Mouse (Mus musculus) stomach, embryonic 15.5 days (tissue): ENCODE results near the gene Aox2. TPM values are rescaled to one million over a fixed set of nuclear protein-coding genes. Genes with fewer than 3 reads are reported as not detected.

Experiments
- ATAC-seq: fragments of 200-750 bp; cut with Nextera tagmentation; 2 replicates; pipeline ENCODE4 v1.8.0; 2017; ENCODE audit warnings: low read depth, moderate number of reproducible peaks, moderate TSS enrichment; ENCODE audit not compliant: insufficient read depth, low FRiP score
- H3K27ac ChIP-seq: fragments of 300-500 bp; sonication (generic); 2 replicates; pipeline ENCODE4 v1.5.1; 2015; ENCODE audit warnings: mild to moderate bottlenecking, inconsistent platforms
- H3K27me3 ChIP-seq: fragments of 300-500 bp; sonication (generic); replicated peaks from 2 replicates; pipeline ENCODE4 v1.6.1; 2015; ENCODE audit warnings: inconsistent platforms
- H3K36me3 ChIP-seq: fragments of 300-500 bp; sonication (generic); 2 replicates; pipeline ENCODE4 v1.6.1; 2015; ENCODE audit warnings: inconsistent platforms
- H3K4me1 ChIP-seq: fragments of 300-500 bp; sonication (generic); 2 replicates; pipeline ENCODE4 v1.6.1; 2015; ENCODE audit warnings: inconsistent platforms
- H3K4me2 ChIP-seq: fragments of 300-500 bp; sonication (generic); 2 replicates; pipeline ENCODE4 v1.6.1; 2015; ENCODE audit warnings: mild to moderate bottlenecking, inconsistent platforms
- H3K4me3 ChIP-seq: fragments of 300-500 bp; sonication (generic); replicated peaks from 2 replicates; pipeline ENCODE4 v1.5.1; 2015; ENCODE audit warnings: inconsistent platforms
- H3K9ac ChIP-seq: fragments of 300-500 bp; sonication (generic); 2 replicates; pipeline ENCODE4 v1.6.1; 2015; ENCODE audit warnings: inconsistent platforms
- H3K9me3 ChIP-seq: fragments of 300-500 bp; sonication (generic); 2 replicates; pipeline ENCODE4 v1.6.1; 2016; ENCODE audit warnings: inconsistent platforms
- WGBS: fragments of 180-500 bp; shearing (Covaris S2); methylation state at CpG from one replicate; pipeline ENCODE4 v1.1.7; 2015; 5-methylcytosine and 5-hydroxymethylcytosine counted together
- polyA plus RNA-seq: library from polyadenylated mRNA; unstranded; fragments of >200 nt; fragmentation: Nextera tagmentation; extraction: Ambion mirVana; gene quantifications from 2 replicates; pipeline ENCODE4 v1.2.1, GENCODE M21; 2015

Aox2 gene
- 0.05 and 0.06 TPM in 2 replicates for polyA plus RNA-seq

DNA sequence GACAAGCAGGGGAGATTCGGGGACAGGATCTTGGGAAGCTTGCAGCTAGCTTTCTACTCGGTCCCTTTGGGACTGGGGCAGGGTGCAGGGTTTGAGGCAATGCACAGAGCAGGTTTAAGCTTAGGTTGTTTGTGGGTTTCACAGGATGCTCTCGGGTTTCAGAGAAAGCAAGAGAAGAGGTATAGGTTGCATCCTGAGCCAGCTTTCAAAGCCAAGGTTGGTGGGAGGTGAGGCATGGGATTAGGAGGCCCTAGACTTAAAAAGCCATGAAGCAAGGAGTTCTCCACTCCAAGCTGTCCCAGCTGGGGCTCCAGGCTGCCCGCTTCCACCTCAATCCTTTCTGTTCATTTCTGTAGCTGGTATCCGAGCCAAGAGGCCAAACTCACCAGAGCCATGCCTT, at the start of gene Aox2:
Gene Aox2 (plus strand): TSS at position 301 of the 400 bp plus-strand sequence.
- 82% methylated on average over 5 of the region's 5 CpGs for WGBS
- no peak within 1 kb of the TSS for H3K4me2 ChIP-seq
- H3K9ac ChIP-seq, result no peak within 1 kb of the TSS
- no peaks in the 10 kb centered on the region for H3K27me3 ChIP-seq
- H3K27ac ChIP-seq, result no peak within 1 kb of the TSS
- no peak for ATAC-seq
- no peaks in the 10 kb centered on the region for H3K9me3 ChIP-seq
- H3K4me1 ChIP-seq, result 0 out of 2 replicates have a peak, but pooled peaks cover 3% of the 10 kb centered on the region
- H3K4me3 ChIP-seq, result no peak within 1 kb of the TSS
- no peaks in the 10 kb centered on the region for H3K36me3 ChIP-seq

DNA sequence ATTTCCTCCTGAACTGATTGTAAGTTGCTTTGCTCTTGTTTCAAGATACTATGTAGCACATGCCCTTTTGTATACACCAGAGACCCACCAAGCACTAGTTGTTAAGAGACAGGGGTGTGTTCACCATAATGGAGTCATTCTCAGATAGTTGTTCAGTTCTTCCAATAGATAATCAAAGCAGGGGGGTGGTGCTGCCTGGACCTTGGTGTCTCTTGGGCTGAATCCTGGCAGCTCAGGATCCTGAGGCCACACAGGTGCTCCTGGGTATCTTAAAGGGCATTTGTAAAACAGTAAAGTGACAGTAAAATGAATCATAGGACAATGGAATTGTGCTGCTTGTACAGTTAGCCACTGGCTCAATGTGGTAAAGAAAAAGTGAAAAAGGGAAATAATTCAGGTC, 49.2 kb upstream of the Aox2 start:
- Histone ChIP-seq H3K4me3 (no peak overlapping the region), H3K9ac (no peak overlapping the region), H3K36me3 (no peaks in the 10 kb centered on the region), H3K27ac (no peak overlapping the region), H3K9me3 (no peaks in the 10 kb centered on the region), H3K4me1 (no peaks in the 10 kb centered on the region), H3K27me3 (no peaks in the 10 kb centered on the region), H3K4me2 (no peak overlapping the region)
- no peak for ATAC-seq

DNA sequence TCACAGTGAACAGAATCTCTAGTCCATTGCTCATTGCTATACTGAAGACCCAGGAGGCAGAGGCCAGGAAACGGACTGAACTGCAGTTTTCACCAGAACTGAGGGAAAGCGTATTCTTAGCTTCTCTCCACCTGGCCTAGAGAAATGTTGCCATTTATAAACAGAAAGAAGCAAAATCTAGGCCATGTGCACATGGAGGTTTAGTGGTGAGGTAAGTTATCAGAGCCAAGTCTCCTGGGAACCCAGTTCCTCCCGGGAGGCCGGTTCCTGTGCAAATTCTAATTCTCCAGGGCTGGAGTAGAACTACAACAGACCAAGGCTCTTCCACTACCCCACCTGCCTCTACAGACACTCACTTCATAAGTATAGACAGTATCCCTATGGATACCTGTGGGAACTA, 48.4 kb upstream of the Aox2 start:
- no peak overlapping the region for H3K4me2 ChIP-seq
- no peak for ATAC-seq
- no peak overlapping the region for H3K4me3 ChIP-seq
- no peak overlapping the region for H3K27ac ChIP-seq
- H3K36me3 ChIP-seq, result no peaks in the 10 kb centered on the region
- no peak overlapping the region for H3K9ac ChIP-seq
- no peaks in the 10 kb centered on the region for H3K27me3 ChIP-seq
- H3K9me3 ChIP-seq, result no peaks in the 10 kb centered on the region
- no peaks in the 10 kb centered on the region for H3K4me1 ChIP-seq
- WGBS, result 80% methylated on average over 4 of the region's 4 CpGs

DNA sequence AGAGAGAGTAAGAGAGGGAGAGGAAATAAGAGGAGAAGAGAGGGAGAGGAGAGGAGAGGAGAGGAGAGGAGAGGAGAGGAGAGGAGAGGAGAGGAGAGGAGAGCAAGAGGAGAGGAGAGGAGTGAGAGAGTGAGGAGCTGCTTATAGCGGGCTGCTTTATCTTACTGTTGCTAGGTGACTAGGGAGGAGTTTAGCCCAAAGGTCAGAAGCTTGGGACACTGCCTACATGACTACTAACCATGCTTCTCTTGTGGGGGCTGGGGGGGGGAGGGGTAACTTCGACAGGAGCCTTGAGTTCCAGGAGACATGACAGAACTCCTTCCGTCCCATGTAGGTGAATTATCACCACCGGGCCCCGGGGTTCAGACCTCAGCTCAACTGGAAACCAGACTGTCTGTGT, 47.6 kb upstream of the Aox2 start:
- no peak overlapping the region for H3K27ac ChIP-seq
- no peak overlapping the region for H3K9ac ChIP-seq
- no peaks in the 10 kb centered on the region for H3K27me3 ChIP-seq
- no peaks in the 10 kb centered on the region for H3K4me1 ChIP-seq
- H3K36me3 ChIP-seq, result no peaks in the 10 kb centered on the region
- no peak for ATAC-seq
- H3K9me3 ChIP-seq, result no peaks in the 10 kb centered on the region
- no peak overlapping the region for H3K4me2 ChIP-seq
- 50% methylated on average over 5 of the region's 5 CpGs for WGBS
- no peak overlapping the region for H3K4me3 ChIP-seq

DNA sequence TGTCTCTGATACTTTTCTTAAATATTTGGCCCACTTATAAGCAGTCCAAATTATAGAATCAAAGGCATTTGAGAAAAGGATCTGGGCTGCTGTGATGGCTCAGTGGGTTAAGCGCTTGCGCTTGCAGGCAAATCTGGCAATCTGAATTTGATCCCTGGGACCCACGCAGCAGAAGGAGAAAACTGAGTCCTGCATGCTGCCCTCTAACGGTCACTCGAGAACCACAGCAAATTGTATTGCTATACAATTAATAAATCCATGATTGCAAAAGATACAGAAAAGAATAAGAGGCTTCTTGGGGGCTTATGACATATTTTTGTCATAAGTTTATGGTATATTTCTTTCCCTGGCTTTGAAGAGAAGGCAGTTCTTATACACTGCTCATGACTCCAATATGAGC, 42.7 kb upstream of the Aox2 start:
- H3K4me3 ChIP-seq, result no peak overlapping the region
- H3K4me1 ChIP-seq, result no peaks in the 10 kb centered on the region
- H3K9me3 ChIP-seq, result no peaks in the 10 kb centered on the region
- no peak overlapping the region for H3K9ac ChIP-seq
- no peaks in the 10 kb centered on the region for H3K36me3 ChIP-seq
- no peak overlapping the region for H3K27ac ChIP-seq
- no peak for ATAC-seq
- H3K4me2 ChIP-seq, result no peak overlapping the region
- no peaks in the 10 kb centered on the region for H3K27me3 ChIP-seq
- 52% methylated on average over 5 of the region's 5 CpGs for WGBS

DNA sequence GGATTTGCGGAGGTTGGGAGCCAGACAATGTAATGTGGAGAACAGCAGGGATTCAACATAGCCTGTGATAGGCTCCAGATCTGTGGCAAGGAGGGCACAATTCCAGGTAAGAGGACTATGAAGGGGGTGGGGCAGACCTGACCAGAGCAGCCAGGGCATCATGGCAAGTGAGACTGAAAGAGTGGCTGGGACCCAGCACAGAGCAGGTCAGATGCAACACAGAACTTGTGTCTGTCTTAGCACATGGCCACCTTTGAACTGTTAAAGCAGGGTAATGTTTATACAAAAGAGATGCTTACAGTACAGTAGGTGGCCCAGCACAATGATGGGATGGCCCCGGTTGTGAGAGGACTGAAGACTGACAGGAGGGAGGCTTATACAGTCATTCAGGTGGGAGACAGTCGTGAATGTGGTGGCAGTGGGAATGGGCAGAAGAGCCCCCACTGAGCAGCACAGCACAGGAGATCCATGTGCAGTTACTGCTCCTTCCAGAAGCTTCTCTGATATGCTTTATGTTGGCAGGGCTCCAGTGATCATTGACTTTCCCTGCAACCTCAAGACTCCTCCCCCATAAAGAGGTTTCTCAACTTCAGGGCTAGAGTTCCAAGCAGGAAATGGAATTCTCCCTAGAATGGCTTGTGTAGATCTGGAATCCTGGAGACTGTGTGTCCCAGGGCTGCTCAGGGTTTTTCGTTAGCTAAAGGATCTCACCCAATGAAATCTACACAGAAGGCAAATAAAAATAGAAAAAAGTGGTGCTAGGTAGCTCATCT, 40.4 kb upstream of the Aox2 start:
- Histone ChIP-seq H3K9ac (no peak overlapping the region), H3K9me3 (no peaks in the 10 kb centered on the region), H3K27me3 (no peaks in the 10 kb centered on the region), H3K4me2 (no peak overlapping the region), H3K36me3 (no peaks in the 10 kb centered on the region), H3K4me3 (no peak overlapping the region), H3K4me1 (no peaks in the 10 kb centered on the region), H3K27ac (no peak overlapping the region)
- ATAC-seq, result no peak
- WGBS, result 69% methylated on average over 4 of the region's 4 CpGs

DNA sequence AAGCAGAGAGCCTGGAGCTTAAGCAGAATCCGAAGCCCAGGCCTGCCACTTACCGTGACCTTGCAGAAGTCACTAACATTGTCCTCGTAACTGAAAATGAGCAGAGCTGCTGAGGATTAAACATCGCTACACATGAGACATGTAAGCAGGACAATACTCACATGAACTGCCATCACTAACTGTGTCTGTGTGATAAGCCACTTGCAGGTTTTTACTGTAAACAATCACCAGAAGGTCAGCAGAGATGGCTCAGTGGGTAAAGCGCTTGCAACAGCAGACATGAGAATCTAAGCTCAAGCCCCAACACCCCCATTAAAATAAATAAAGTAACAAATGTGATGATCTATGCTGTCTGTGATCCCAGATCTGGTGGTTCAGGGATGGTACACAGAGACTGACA, 39.7 kb upstream of the Aox2 start:
- no peak for ATAC-seq
- WGBS, result 79% methylated on average over 5 of the region's 5 CpGs
- H3K9ac ChIP-seq, result no peak overlapping the region

DNA sequence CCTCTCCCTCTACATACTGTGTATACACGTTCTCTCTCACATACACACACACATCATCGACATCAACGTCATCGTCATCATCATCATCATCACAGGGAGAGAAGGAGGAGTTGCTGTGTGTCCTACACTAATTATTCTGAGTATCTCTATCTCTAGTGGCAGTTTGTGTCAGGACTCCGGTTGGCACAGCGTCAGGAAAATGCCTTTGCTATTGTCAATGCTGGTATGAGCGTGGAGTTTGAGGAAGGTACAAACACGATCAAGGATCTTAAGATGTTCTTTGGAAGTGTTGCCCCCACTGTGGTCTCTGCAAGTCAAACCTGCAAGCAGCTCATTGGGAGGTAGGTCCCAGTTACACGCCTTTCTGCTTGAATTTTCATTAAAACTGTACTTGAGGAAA, 39.2 kb upstream of the Aox2 start:
- ATAC-seq, result no peak
- 89% methylated on average over 9 of the region's 9 CpGs for WGBS
- Histone ChIP-seq H3K27ac (no peak overlapping the region), H3K4me2 (no peak overlapping the region), H3K4me3 (no peak overlapping the region), H3K9ac (no peak overlapping the region), H3K27me3 (no peaks in the 10 kb centered on the region), H3K4me1 (no peaks in the 10 kb centered on the region), H3K36me3 (no peaks in the 10 kb centered on the region), H3K9me3 (no peaks in the 10 kb centered on the region)

More for the DNA sequence above, 39.7 kb upstream of the Aox2 start:
- H3K36me3 ChIP-seq, result no peaks in the 10 kb centered on the region
- H3K27ac ChIP-seq, result no peak overlapping the region
- no peaks in the 10 kb centered on the region for H3K27me3 ChIP-seq
- no peaks in the 10 kb centered on the region for H3K9me3 ChIP-seq
- no peak overlapping the region for H3K4me3 ChIP-seq
- no peaks in the 10 kb centered on the region for H3K4me1 ChIP-seq
- H3K4me2 ChIP-seq, result no peak overlapping the region

DNA sequence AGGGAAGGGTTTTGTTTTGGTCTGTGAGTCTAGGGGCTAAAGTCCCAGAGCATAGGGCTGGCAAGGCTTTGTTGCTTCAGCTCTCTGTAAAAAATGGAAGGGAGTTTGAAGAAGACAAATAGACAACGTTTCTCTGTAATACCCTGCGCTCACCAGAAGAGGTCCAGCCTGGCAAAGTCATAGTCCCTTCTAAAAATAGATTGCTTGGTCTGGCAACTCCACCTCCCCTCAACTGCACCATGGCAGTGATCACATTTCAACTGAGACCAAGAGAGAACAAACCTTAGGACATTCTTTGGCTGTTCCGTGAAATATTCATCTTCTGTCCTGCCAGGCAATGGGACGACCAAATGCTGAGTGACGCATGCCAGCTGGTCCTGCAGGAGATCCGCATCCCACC, 37.8 kb upstream of the Aox2 start:
- no peak for ATAC-seq
- 62% methylated on average over 6 of the region's 6 CpGs for WGBS
- H3K4me1 ChIP-seq, result no peaks in the 10 kb centered on the region

DNA sequence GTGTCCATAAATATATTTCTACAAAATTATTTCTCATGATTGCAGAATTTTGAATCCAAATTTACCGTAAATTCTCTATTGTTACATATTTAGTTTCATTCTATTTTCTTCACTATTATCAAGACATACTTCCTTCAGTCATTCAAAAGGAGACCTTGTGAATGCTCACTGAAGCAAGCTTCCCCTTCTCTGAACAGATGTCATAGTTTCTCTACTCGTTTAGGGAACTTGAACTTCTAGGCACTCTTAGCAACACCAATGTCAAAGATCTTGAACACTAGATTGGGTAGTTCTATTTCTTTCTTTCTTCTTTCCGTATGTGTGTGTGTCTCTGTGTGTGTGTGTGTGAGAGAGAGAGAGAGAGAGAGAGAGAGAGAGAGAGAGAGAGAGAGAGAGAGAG, 33.6 kb upstream of the Aox2 start:
- no peaks in the 10 kb centered on the region for H3K4me1 ChIP-seq
- H3K9ac ChIP-seq, result no peak overlapping the region
- H3K4me3 ChIP-seq, result no peak overlapping the region
- 66% methylated on average over 3 of the region's 3 CpGs for WGBS
- H3K27me3 ChIP-seq, result no peaks in the 10 kb centered on the region
- no peaks in the 10 kb centered on the region for H3K36me3 ChIP-seq
- H3K4me2 ChIP-seq, result no peak overlapping the region
- ATAC-seq, result no peak
- H3K9me3 ChIP-seq, result no peaks in the 10 kb centered on the region
- no peak overlapping the region for H3K27ac ChIP-seq

More for the DNA sequence above, 37.8 kb upstream of the Aox2 start:
- H3K9me3 ChIP-seq, result no peaks in the 10 kb centered on the region
- no peak overlapping the region for H3K9ac ChIP-seq
- H3K4me3 ChIP-seq, result no peak overlapping the region
- H3K36me3 ChIP-seq, result no peaks in the 10 kb centered on the region
- no peaks in the 10 kb centered on the region for H3K27me3 ChIP-seq
- H3K4me2 ChIP-seq, result no peak overlapping the region
- no peak overlapping the region for H3K27ac ChIP-seq

DNA sequence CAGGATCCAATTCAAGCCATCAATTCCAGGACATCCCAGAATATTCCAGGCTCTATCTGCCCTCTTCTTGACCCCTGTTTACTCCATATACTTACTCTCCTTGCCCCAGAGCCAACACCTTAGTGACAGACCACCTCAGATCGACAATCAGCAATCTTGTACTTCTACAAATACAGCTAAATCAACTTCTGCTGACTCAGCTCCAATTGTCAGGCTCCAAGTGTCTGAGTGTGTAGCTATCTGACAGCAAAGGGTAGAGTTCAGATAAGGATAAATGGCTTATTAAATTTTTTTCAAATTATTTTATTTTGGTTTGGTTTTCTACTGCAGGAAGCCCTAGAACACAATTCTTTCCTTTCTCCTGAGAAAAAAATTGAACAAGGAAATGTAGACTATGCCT, 29.6 kb upstream of the Aox2 start:
- Histone ChIP-seq H3K4me2 (no peak overlapping the region), H3K9me3 (no peaks in the 10 kb centered on the region), H3K27ac (no peak overlapping the region), H3K27me3 (no peaks in the 10 kb centered on the region), H3K4me1 (no peaks in the 10 kb centered on the region), H3K4me3 (no peak overlapping the region), H3K36me3 (no peaks in the 10 kb centered on the region), H3K9ac (no peak overlapping the region)
- ATAC-seq, result no peak
- 52% methylated on average over 1 of the region's 1 CpGs for WGBS

DNA sequence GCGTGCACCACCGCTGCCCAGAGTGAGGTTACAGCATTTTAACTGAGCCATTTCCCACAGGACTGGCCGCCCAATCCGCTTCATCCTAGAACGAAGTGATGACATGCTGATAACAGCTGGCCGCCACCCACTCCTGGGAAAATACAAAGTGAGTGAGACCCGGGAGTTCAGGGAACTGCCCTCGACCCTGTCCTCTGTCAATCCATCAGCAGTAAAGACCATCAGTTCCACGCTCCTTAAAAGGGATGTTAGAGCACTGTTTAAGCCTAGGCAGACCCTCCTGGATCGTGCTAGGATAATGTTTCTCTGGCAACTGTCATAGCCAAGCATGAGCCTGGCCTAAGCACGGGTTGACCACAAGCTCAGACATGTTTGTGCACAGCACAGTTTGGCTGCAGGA, 24.7 kb upstream of the Aox2 start:
- H3K9ac ChIP-seq, result no peak overlapping the region
- ATAC-seq, result no peak
- no peaks in the 10 kb centered on the region for H3K36me3 ChIP-seq
- no peak overlapping the region for H3K4me2 ChIP-seq
- H3K9me3 ChIP-seq, result no peaks in the 10 kb centered on the region
- H3K4me1 ChIP-seq, result no peaks in the 10 kb centered on the region
- H3K4me3 ChIP-seq, result no peak overlapping the region
- no peaks in the 10 kb centered on the region for H3K27me3 ChIP-seq
- H3K27ac ChIP-seq, result no peak overlapping the region
- WGBS, result 54% methylated on average over 11 of the region's 11 CpGs
